Mouse (Mus musculus) monocyte, adult 5-6 weeks (primary cell): ENCODE data around the gene Olfr484. TPM values are rescaled to one million over a fixed set of nuclear protein-coding genes. Genes with fewer than 3 reads are reported as not detected.
"Not testable (repeated sequence)": the region's sequence is repeated elsewhere in the genome, so short reads cannot be mapped to it uniquely, and the experiment has no call there.

Experiments
- ATAC-seq: fragments of 153-309, 156-312 bp; replicated peaks from 2 replicates; pipeline ENCODE4 v1.8.0; 2017; ENCODE audit warnings: mild to moderate bottlenecking; ENCODE audit not compliant: low TSS enrichment, insufficient number of reproducible peaks, severe bottlenecking, poor library complexity, low FRiP score
- total RNA-seq: library from RNA; stranded (forward); fragments of 200-1000, 200-491, 200-594 nt; gene quantifications from 3 replicates; pipeline ENCODE4 v1.2.3, GENCODE M21; 2017

Olfr484 gene
- total RNA-seq, result not detected in 3 replicates

DNA sequence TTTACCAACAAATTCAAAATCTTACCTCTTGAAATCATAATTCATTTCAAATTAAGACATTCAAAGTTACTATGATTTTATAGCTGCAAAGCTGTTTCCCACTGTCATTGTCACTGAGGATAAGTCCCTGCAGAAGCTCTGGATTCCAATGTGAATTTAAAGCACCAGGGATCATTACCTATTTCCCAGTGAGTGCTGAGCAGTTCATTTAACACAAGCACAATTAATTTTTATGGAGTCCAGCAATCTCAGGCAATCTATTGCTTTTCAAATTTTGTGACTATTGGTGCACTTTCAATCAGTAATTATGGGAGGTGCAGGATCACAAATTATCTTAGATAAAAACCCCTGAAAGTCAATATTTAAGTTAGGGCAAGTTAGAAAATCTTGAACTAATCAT lies at the start of gene Olfr484:
Olfr484 (minus strand) TSS at position 101 of the 400 bp plus-strand sequence.
- no peak for ATAC-seq

DNA sequence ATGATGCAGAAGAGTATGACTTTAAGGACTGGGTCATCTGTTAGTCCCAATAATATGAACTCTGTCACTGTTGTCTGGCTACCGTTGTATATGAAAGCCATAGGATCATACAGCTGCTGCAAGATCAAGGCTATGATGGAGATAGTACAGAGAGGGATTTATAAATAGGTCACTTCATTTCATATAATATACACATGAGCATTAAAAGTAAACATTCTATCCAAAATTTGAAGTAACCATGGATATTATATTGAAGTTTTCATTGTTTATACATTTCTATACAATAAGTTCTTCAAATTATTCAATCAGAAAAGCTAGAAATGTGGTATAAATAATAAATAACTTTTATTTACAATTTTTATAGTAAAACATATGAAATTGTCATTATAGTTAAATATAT lies 45.4 kb upstream of the Olfr484 start, which contains the start of gene Olfr486:
Olfr486 (minus strand) TSS at position 101 of the 400 bp plus-strand sequence.
- not testable (repeated sequence) for ATAC-seq

DNA sequence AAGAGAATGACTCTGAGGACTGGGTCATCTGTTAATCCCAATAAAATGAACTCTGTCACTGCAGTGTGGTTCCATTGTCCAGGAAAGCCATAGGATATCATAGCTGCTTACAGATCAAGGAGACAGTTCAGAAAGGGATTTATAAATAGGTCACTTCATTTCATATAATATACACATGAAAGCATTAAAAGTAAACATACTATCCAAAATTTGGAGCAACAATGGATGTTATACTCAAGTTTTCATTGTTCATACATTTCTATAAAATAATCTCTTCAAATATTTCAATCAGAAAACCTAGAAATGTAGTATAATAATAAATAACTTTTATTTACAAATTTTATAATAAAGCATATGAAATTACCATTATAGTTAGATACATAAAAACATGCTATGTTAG lies 32.5 kb upstream of the Olfr484 start, which contains the start of gene Olfr485:
Olfr485 (minus strand) TSS at position 101 of the 400 bp plus-strand sequence.
- ATAC-seq, result no peak

DNA sequence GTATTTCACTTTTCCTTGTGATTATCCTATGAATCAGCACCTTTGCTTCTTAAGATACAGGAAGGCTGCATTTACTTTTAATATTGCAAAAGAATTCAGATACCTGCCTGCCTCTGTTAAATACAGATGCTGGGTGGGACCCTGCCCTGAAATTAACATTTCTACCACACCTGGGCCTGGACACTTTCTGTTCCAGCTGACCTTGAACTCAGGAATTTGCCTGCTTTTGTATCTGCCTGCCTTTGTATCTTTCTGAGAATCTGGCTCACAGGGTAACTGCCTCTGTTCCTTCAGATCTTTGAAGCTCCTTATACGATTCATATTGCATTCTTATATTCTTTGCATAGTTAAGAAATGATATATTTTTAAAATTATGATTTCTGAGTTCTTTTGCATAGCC lies 5.8 kb downstream of the Olfr484 start:
- no peak for ATAC-seq

DNA sequence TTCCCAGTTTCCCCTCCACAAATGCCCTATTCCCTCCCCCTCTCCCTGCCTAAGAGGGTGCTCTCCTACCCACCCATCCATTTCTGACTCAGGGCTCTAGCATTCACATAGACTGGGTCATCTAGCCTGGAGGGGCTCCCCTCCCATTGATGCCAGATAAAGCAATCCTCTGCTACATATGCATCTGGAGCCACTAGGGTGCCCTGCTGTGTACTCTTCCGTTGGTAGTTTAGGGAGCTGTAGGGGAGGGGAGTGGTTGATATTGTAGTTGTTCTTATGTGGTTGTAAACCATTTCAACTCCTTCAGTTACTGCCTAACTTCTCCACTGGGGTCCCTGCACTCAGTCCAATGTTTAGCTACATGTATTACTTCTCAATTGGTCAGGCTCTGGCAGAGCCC lies 6.6 kb downstream of the Olfr484 start:
- no peak for ATAC-seq

DNA sequence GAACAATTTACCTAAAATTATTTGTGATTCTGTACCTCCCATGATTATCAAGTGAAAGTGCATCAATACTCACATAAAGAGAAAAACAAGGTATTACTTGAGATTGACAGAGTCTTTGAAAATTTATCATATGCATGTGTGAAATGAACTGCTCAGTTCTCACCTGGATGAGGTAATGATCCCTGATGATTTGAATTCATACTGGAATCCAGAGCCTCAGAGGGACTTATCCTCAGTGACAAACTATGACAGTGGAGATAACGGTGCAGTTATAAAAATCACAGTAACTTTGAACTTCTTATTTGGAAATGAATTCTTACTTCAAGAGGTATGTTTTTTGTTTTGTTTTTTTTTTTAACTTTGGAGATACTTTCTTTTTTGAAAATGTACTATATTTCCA lies 26.7 kb downstream of the Olfr484 start, which contains the start of gene Olfr483:
Olfr483 (plus strand) TSS at position 301 of the 400 bp plus-strand sequence.
- no peak for ATAC-seq

DNA sequence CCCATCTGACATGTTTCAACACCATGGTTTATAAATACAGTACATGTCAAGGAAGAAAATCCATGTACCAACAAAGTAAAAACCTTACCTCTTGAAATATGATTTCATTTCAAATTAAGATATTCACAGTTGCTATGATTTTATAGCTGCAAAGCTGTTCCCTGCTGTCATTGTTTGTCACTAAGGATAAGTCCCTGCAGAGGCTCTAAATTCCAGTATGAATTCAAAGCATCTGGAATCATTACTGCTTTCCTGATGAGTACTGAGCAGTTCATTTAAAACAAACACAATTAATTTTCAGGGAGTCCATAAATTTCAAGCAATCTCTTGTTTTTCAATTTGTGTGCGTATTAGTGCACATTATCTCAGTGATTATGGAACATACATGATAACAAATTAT lies 29.8 kb downstream of the Olfr484 start, which contains the start of gene Olfr482:
Olfr482 (minus strand) TSS at position 101 of the 400 bp plus-strand sequence.
- no peak for ATAC-seq

DNA sequence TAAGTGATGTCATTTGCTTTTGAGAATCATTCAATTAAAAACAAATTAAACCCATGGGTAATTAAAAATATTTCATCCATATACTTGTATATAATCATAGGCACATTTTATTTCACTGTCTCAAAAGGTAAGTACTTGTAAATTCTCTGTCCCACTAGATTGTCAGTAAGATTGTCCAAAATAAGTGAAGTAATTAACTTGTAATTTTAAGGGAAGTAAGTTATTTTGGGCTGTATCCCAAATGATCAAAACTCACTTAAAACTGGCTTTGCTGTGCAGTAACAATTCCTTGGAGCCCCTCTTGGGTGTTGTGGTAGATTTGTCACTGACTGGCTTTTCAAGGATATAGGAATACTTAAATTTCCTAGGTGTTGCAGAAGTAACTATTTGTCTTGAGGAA lies 47.7 kb downstream of the Olfr484 start, which contains the start of gene Olfr481:
Olfr481 (plus strand) TSS at position 301 of the 400 bp plus-strand sequence.
- no peak for ATAC-seq

Other genes with a start within 250 kb of the Olfr484 start
- not detected in 3 replicates for gene Olfr472, start 229.5 kb downstream of the Olfr484 start, total RNA-seq
- not detected in 3 replicates for gene Olfr473, start 197.0 kb downstream of the Olfr484 start, total RNA-seq
- not detected in 3 replicates for gene Olfr474, start 172.8 kb downstream of the Olfr484 start, total RNA-seq
- gene Olfr476, start 162.6 kb downstream of the Olfr484 start, total RNA-seq, result not detected in 3 replicates
- not detected in 3 replicates for gene Olfr477, start 140.8 kb downstream of the Olfr484 start, total RNA-seq
- not detected in 3 replicates for gene Olfr478, start 93.5 kb downstream of the Olfr484 start, total RNA-seq
- gene Olfr479, start 76.8 kb downstream of the Olfr484 start, total RNA-seq, result not detected in 3 replicates
- gene Olfr480, start 60.1 kb downstream of the Olfr484 start, total RNA-seq, result not detected in 3 replicates
- not detected in 3 replicates for gene Olfr481, start 47.6 kb downstream of the Olfr484 start, total RNA-seq
- gene Olfr482, start 29.9 kb downstream of the Olfr484 start, total RNA-seq, result 0.19 TPM in 1 of 3 replicates, not detected in the others
- gene Olfr483, start 26.6 kb downstream of the Olfr484 start, total RNA-seq, result not detected in 3 replicates
- gene Olfr485, start 32.4 kb upstream of the Olfr484 start, total RNA-seq, result not detected in 3 replicates
- gene Olfr486, start 45.3 kb upstream of the Olfr484 start, total RNA-seq, result not detected in 3 replicates
- not detected in 3 replicates for gene Olfr487, start 87.2 kb upstream of the Olfr484 start, total RNA-seq
- gene Olfr488, start 130.9 kb upstream of the Olfr484 start, total RNA-seq, result not detected in 3 replicates
- not detected in 3 replicates for gene Olfr490, start 161.5 kb upstream of the Olfr484 start, total RNA-seq
- not detected in 3 replicates for gene Olfr491, start 186.0 kb upstream of the Olfr484 start, total RNA-seq
- gene Olfr492, start 196.2 kb upstream of the Olfr484 start, total RNA-seq, result not detected in 3 replicates
- gene Olfr493, start 219.5 kb upstream of the Olfr484 start, total RNA-seq, result not detected in 3 replicates
- not detected in 3 replicates for gene Olfr494, start 237.9 kb upstream of the Olfr484 start, total RNA-seq